Mouse (Mus musculus) cerebellum, adult 2 months (tissue): Measurements from ENCODE around the gene Ccdc73. TPM values are rescaled to one million over a fixed set of nuclear protein-coding genes. Genes with fewer than 3 reads are reported as not detected.
"Not testable (repeated sequence)": the region's sequence is repeated elsewhere in the genome, so short reads cannot be mapped to it uniquely, and the experiment has no call there.

Experiments
- DNase-seq, 2 experiments: peaks; one replicate each; pipeline ENCODE4 v3.0.0; 2021
- H3K27ac ChIP-seq: fragments of 200-500 bp; 2 replicates; pipeline ENCODE4 v1.5.1; 2012; ENCODE audit warnings: low read length, control low read depth, inconsistent platforms; ENCODE audit not compliant: insufficient read depth
- H3K27me3 ChIP-seq: fragments of 200-500 bp; 2 replicates; pipeline ENCODE4 v1.6.1; 2012; ENCODE audit warnings: inconsistent platforms, mild to moderate bottlenecking, low read length, moderate library complexity; ENCODE audit not compliant: control insufficient read depth, insufficient read depth
- H3K4me1 ChIP-seq: fragments of 200-500 bp; 2 replicates; pipeline ENCODE4 v1.6.1; 2011; ENCODE audit warnings: low read length; ENCODE audit not compliant: control insufficient read depth, insufficient read depth
- H3K4me3 ChIP-seq: fragments of 200-500 bp; replicated peaks from 2 replicates; pipeline ENCODE3; 2011; ENCODE audit warnings: mild to moderate bottlenecking, low read depth, low read length, control low read depth; ENCODE audit not compliant: insufficient read depth
- CTCF ChIP-seq: fragments of 200-500 bp; IDR thresholded peaks from 2 replicates; pipeline ENCODE4 v1.5.1; 2011; ENCODE audit warnings: low read depth, mild to moderate bottlenecking, control low read depth, low read length, moderate library complexity, borderline replicate concordance; ENCODE audit not compliant: insufficient read depth
- POLR2A ChIP-seq: fragments of 200-500 bp; IDR thresholded peaks from 2 replicates; pipeline ENCODE4 v1.6.1; 2011; ENCODE audit warnings: low read length, control low read depth, borderline replicate concordance; ENCODE audit not compliant: insufficient read depth
- WGBS: fragments of 180-500 bp; shearing (Covaris S2); methylation state at CpG from one replicate; pipeline ENCODE4 v1.1.7; 2018; 5-methylcytosine and 5-hydroxymethylcytosine counted together
- polyA plus RNA-seq: library from polyadenylated mRNA; depleted of rRNA; stranded (reverse); fragments of >200 nt; gene quantifications from 2 replicates; pipeline ENCODE4 v1.2.3, GENCODE M21; 2012

Ccdc73 gene
- polyA plus RNA-seq, 1 experiment = 5.5 TPM

DNA sequence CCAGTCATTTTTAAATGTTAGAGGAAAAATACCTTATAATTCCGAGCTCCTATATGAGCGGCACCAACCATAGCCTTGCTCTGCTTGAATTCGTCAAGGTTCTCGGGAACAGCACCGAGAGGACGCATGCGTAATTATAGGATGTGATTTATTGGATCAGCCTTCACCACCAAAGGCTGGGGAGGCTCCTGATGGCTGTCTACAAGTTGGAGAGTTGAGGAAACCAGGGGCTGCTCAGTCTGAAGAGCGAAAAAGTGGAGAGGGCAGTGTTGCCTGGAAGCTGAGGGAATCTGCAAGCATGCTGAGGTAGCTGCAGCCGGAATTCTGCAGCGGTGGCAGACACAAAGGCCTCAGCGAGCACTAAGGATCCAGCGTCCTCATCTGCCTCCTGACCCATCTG lies 153.7 kb downstream of the Ccdc73 start:
- no peak for DNase-seq
- no peaks in the 10 kb centered on the region for H3K27me3 ChIP-seq
- WGBS = 79% methylated on average over 12 of the region's 12 CpGs
- H3K4me1 ChIP-seq = no peaks in the 10 kb centered on the region
- H3K27ac ChIP-seq = no peak overlapping the region
- no peak overlapping the region for H3K4me3 ChIP-seq
- TF ChIP-seq POLR2A = no peak
- no peak for TF ChIP-seq CTCF

DNA sequence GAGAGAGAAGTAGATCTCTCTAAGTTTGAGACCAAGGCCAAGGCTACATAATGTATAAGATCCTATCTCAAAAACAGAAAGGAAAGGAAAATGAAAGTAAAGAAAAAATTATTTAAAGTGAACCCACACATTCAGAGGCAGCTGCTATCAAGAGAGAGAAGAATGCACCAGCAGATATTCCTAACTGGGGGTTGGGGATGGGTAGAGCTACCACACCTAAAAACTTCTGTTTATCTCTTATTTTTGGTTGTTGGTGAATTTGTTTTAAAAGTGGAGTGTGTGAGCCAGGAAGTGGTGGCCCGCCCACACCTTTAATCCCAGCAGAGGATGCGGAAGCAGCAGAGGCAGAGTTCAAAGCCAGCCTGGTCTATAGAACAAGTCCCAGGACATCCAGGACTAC lies 154.2 kb downstream of the Ccdc73 start:
- TF ChIP-seq POLR2A (no peak), CTCF (no peak)
- WGBS = 89% methylated on average over 2 of the region's 2 CpGs
- Histone ChIP-seq H3K4me1 (no peaks in the 10 kb centered on the region), H3K27ac (no peak overlapping the region), H3K4me3 (no peak overlapping the region), H3K27me3 (no peaks in the 10 kb centered on the region)
- no peak for DNase-seq

- Histone ChIP-seq H3K27ac (no peak overlapping the region), H3K4me3 (no peak overlapping the region), H3K27me3 (no peaks in the 10 kb centered on the region), H3K4me1 (no peaks in the 10 kb centered on the region)
- no peak for TF ChIP-seq POLR2A
- TF ChIP-seq CTCF = no peak
- DNase-seq = no peak
- 84% methylated on average over 6 of the region's 6 CpGs for WGBS
These were observed 155.5 kb downstream of the Ccdc73 start for GRCm38 (mm10) chr2:105023031-105023615.

- Histone ChIP-seq H3K27ac (no peak overlapping the region), H3K27me3 (no peaks in the 10 kb centered on the region), H3K4me3 (no peak overlapping the region), H3K4me1 (no peaks in the 10 kb centered on the region)
- DNase-seq = no peak
- TF ChIP-seq POLR2A (no peak), CTCF (no peak)
- 77% methylated on average over 4 of the region's 4 CpGs for WGBS
These were observed 156.2 kb downstream of the Ccdc73 start for GRCm38 (mm10) chr2:105023815-105024214.

DNA sequence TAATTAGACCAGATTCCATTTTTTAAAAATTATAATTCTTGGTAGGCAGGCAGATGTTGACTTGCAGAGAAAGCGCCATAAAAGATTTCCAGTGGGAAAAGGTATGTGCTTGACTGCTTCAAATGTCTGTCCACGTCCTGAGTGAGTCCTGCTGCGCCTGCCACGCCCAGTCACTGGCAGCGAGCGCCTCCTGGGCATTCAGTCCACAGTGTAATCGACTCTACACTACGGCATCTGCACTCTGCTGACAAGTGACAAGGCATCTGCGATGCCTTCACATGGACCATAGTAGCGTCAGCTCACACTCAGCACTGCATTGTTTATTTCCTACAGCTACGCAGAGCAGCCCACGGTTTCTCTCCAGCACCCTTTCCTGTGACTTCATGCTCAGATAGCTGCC lies 158.0 kb downstream of the Ccdc73 start:
- DNase-seq, H3K4me3 ChIP-seq, H3K4me1 ChIP-seq, H3K27me3 ChIP-seq, H3K27ac ChIP-seq: not testable (repeated sequence)
- WGBS = 59% methylated on average over 12 of the region's 12 CpGs

DNA sequence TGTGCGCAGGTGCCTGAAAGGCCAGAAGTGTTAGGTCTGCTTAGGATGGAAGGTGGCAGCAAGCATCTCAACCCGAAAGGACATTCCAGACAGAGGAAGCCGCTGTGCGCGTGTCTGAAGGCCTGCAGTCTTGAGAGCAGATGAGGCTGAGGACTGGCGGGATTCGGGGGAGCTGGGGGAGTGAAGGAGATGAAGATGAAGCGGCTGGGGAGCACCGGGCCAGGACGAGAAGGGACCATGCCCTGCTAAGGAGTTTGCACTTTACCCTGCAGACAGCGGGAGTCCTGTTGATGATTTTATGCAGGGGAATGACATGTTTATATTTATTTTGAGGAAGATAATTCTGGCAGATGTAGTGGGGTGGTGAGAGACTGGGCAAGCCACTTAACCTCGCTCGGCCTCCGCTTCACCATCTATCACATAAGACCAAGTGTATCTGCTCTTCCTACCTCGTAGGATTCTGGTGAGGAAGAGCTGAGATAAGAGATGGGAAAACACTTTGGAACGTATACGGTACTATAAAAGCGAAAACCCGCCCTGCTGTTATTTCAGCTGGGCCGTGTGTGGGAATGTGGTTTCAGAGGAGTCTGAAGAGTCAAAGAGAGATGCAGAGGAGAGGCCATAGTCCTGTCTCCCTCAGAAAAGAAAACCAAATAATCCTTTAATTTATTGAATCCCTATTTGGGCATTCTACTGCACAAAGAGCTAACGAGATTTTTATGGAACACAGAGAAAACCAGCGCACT lies 159.5 kb downstream of the Ccdc73 start:
- DNase-seq = no peak
- TF ChIP-seq CTCF = no peak
- TF ChIP-seq POLR2A = no peak
- H3K4me3 ChIP-seq = no peak overlapping the region
- no peak overlapping the region for H3K27ac ChIP-seq
- H3K4me1 ChIP-seq = no peaks in the 10 kb centered on the region
- no peaks in the 10 kb centered on the region for H3K27me3 ChIP-seq
- WGBS = 88% methylated on average over 22 of the region's 22 CpGs

DNA sequence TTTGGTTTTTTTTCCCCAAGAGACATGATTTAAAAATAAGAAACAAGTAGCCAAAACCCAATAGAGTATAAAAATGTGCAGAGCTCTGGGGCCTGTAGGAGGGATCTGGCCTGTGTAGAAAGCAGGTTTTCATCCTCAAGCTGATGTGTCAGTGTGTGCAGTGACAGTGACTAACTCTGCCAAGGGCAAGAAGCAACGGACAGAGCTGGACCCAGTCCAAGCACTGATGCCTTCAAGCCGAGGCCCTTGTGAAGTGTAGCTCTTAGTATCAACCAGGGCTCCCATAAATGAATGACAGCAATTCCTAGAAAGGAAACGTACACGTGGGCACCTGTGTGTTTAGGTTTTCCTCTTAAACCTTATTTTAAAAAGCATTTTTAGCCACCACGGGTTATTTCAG lies 161.2 kb downstream of the Ccdc73 start:
- Histone ChIP-seq H3K27ac (no peak overlapping the region), H3K27me3 (no peaks in the 10 kb centered on the region), H3K4me3 (no peak overlapping the region), H3K4me1 (no peaks in the 10 kb centered on the region)
- 40% methylated on average over 5 of the region's 5 CpGs for WGBS
- TF ChIP-seq POLR2A (no peak), CTCF (no peak)
- DNase-seq = no peak

DNA sequence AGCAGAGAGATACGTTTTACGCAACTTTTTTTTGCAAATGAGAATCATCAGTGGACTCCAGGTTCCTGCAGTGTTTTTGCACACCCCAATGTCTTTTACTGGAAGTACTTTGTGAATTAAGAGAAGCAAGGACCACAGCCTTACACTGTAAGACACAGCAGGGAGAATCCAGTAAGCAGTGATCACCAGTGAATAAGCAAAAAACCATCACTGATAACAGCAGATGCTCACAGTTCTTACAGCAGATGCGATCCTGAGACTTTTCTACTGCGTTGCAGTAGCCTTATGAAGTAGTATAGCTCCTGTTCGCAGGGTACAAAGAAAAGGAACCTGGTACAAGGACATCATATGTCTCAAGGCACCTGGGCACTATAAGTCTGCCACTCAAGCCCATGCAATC lies 162.9 kb downstream of the Ccdc73 start:
- no peak overlapping the region for H3K4me3 ChIP-seq
- WGBS = 87% methylated on average over 5 of the region's 5 CpGs
- no peaks in the 10 kb centered on the region for H3K27me3 ChIP-seq
- TF ChIP-seq CTCF (no peak), POLR2A (no peak)
- no peak overlapping the region for H3K27ac ChIP-seq
- no peak for DNase-seq
- H3K4me1 ChIP-seq = no peaks in the 10 kb centered on the region
